ENCODE assay signal across 8 mouse cellular contexts in the genomic region with DNA sequence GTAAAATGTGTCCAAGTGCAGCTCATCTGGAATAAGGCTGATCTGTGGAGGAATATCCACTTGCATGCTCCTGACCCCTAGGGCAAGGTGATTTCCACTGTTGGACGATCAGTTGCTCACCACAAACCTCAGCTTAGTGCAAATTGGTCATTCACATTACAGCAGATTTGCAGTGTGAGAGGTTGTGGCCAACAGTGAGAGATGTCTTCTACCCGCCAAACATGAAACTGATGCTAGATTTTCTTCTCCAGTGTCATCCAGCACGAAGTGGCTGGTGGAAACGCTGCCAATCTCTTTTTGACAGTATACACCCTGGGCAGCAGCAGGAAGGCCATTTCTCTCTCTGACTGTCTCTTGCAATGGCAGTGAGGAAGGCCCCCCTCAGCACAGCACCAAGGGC. TPM values are rescaled to one million over a fixed set of nuclear protein-coding genes. Genes with fewer than 3 reads are reported as not detected.
DNase-seq lines count a peak whose midpoint lies in the region; ATAC-seq and TF ChIP-seq lines count a peak whose summit lies in the region.

No protein-coding gene starts in this region.

- ATAC-seq in kidney, postnatal 0 days (replicated peaks; ENCODE audit: low FRiP score, low read depth): no peak
- no peak for ATAC-seq in forebrain, embryonic 16.5 days
- ATAC-seq in liver, postnatal 0 days: no peak

- peak overlapping the region; percentile 95; the same call in 1 of the 2 replicates for H3K9ac ChIP-seq in kidney, postnatal 0 days (ENCODE audit: low read depth, low read length)
- H3K9ac ChIP-seq in forebrain, embryonic 16.5 days (replicated peaks; ENCODE audit: low read depth, low read length): peak overlapping the region; percentile 95
- H3K9ac ChIP-seq in liver, postnatal 0 days (replicated peaks): peak overlapping the region; percentile 97

- H3K36me3 ChIP-seq in kidney, postnatal 0 days (ENCODE audit: insufficient read depth, low read length): no peaks in the 10 kb centered on the region
- H3K36me3 ChIP-seq in forebrain, embryonic 16.5 days (ENCODE audit: control insufficient read depth, insufficient read depth): peaks cover 3% of the 10 kb centered on the region; the same call in 1 of the 2 replicates
- peaks cover 7% of the 10 kb centered on the region for H3K36me3 ChIP-seq in liver, postnatal 0 days (replicated peaks; ENCODE audit: insufficient read depth, low read length)

- H3K4me3 ChIP-seq in kidney, postnatal 0 days (replicated peaks; ENCODE audit: low read depth, low read length): no peak overlapping the region; the same call in 1 of the 2 replicates
- H3K4me3 ChIP-seq in bone marrow, adult 2 months (replicated peaks; ENCODE audit: control insufficient read depth, low read depth, low read length): no peak overlapping the region
- peak overlapping the region; percentile 84 for H3K4me3 ChIP-seq in forebrain, embryonic 16.5 days (replicated peaks; ENCODE audit: low read length)
- H3K4me3 ChIP-seq in liver, postnatal 0 days (ENCODE audit: low read depth, low read length): no peak overlapping the region

- H3K4me1 ChIP-seq in kidney, postnatal 0 days (replicated peaks; ENCODE audit: insufficient read depth, low read length): peaks cover 7% of the 10 kb centered on the region
- peaks cover 1% of the 10 kb centered on the region for H3K4me1 ChIP-seq in bone marrow, adult 2 months (ENCODE audit: control insufficient read depth, insufficient read depth, low read length)
- H3K4me1 ChIP-seq in forebrain, embryonic 16.5 days (replicated peaks; ENCODE audit: control insufficient read depth, insufficient read depth, low read length): peaks cover 26% of the 10 kb centered on the region
- H3K4me1 ChIP-seq in liver, postnatal 0 days (ENCODE audit: insufficient read depth): peaks cover 31% of the 10 kb centered on the region

- no peaks in the 10 kb centered on the region for H3K27me3 ChIP-seq in kidney, postnatal 0 days (ENCODE audit: insufficient read depth, low read length)
- H3K27me3 ChIP-seq in forebrain, embryonic 16.5 days (replicated peaks; ENCODE audit: control insufficient read depth, insufficient read depth, low read length): no peaks in the 10 kb centered on the region
- no peaks in the 10 kb centered on the region for H3K27me3 ChIP-seq in liver, postnatal 0 days (ENCODE audit: insufficient read depth, low read length)

- TF ChIP-seq EP300 in liver, postnatal 0 days (IDR thresholded peaks at IDR 0.05; ENCODE audit: low read depth): no peak

- H3K4me2 ChIP-seq in kidney, postnatal 0 days (ENCODE audit: low read length): peak overlapping the region; percentile 53
- H3K4me2 ChIP-seq in forebrain, embryonic 16.5 days (ENCODE audit: low read length): peak overlapping the region; percentile 69
- H3K4me2 ChIP-seq in liver, postnatal 0 days (ENCODE audit: low read depth, low read length): peak overlapping the region; percentile 77; the same call in 1 of the 2 replicates

- no peak for TF ChIP-seq POLR2A in bone marrow, adult 2 months (IDR thresholded peaks at IDR 0.05; ENCODE audit: borderline replicate concordance, control insufficient read depth, low read depth, low read length)

- no peak for TF ChIP-seq CTCF in kidney, postnatal 0 days (IDR thresholded peaks at IDR 0.05; ENCODE audit: low read depth)
- TF ChIP-seq CTCF in bone marrow, adult 2 months (IDR thresholded peaks at IDR 0.05; ENCODE audit: control insufficient read depth, insufficient read depth, low read length): no peak
- no peak for TF ChIP-seq CTCF in liver, postnatal 0 days (IDR thresholded peaks at IDR 0.05; ENCODE audit: low read depth)

- H3K9me3 ChIP-seq in kidney, postnatal 0 days (replicated peaks; ENCODE audit: low read length): no peaks in the 10 kb centered on the region
- no peaks in the 10 kb centered on the region for H3K9me3 ChIP-seq in forebrain, embryonic 16.5 days (ENCODE audit: control insufficient read depth, low read length)
- no peaks in the 10 kb centered on the region for H3K9me3 ChIP-seq in liver, postnatal 0 days (ENCODE audit: low read length)

- no peak for DNase-seq in kidney, postnatal 0 days (ENCODE audit: low spot score)
- no peak for DNase-seq in kidney, postnatal 25 days
- DNase-seq in liver, postnatal 0 days: no peak
- DNase-seq in layer of hippocampus, postnatal 25 days (ENCODE audit: extremely low spot score in 1 of 2, low spot score in 1 of 2): no peak
- no peak for DNase-seq in kidney, adult 9 months
- DNase-seq in left cerebral cortex, adult 8-10 months (ENCODE audit: low spot score in 2 of 2): no peak

- whole genome bisulfite sequencing in kidney, postnatal 0 days: 62% methylated on average over 4 of the region's 4 CpGs
- 59% methylated on average over 4 of the region's 4 CpGs for WGBS in bone marrow, adult 2 months
- WGBS in forebrain, embryonic 16.5 days: 88% methylated on average over 4 of the region's 4 CpGs
- WGBS in liver, postnatal 0 days (ENCODE audit: insufficient replicate concordance): 64% methylated on average over 4 of the region's 4 CpGs

- no peak overlapping the region for H3K27ac ChIP-seq in kidney, postnatal 0 days
- H3K27ac ChIP-seq in bone marrow, adult 2 months (ENCODE audit: control insufficient read depth, insufficient read depth, low read depth, low read length, poor library complexity): peak overlapping the region; percentile 22; the same call in 1 of the 2 replicates
- H3K27ac ChIP-seq in forebrain, embryonic 16.5 days (ENCODE audit: low read length): peak overlapping the region; percentile 91
- H3K27ac ChIP-seq in liver, postnatal 0 days (ENCODE audit: low read depth): peak overlapping the region; percentile 97

RNA-seq across cellular contexts. Expression of a gene that starts 0.8 kb away (rescaled TPM):
- 132 and 141 TPM in 2 replicates for polyA plus RNA-seq in kidney, postnatal 0 days (2015; fragmentation: Nextera tagmentation; extraction: Ambion mirVana)
- polyA plus RNA-seq in bone marrow, adult 2 months (2011; ENCODE audit: insufficient read depth, insufficient read length, low replicate concordance, missing spikeins): 26.7 and 27.7 TPM in 2 replicates
- 272 and 285 TPM in 2 replicates for polyA plus RNA-seq in forebrain, embryonic 16.5 days (2015; fragmentation: Nextera tagmentation; extraction: Ambion mirVana)
- 54.2 and 59.3 TPM in 2 replicates for polyA plus RNA-seq in liver, postnatal 0 days (2015; fragmentation: Nextera tagmentation; extraction: Ambion mirVana)
- total RNA-seq in layer of hippocampus, postnatal 25 days (2021): 100 to 1,000 TPM; 116 to 127 TPM
- total RNA-seq in left cerebral cortex, adult 8-10 months (2022): 100 to 1,000 TPM; 126 to 141 (median 133) TPM

RNA-seq across cellular contexts. Expression of a gene that starts 54.7 kb away (rescaled TPM):
- 14.5 and 15.8 TPM in 2 replicates for polyA plus RNA-seq in kidney, postnatal 0 days (2015; fragmentation: Nextera tagmentation; extraction: Ambion mirVana)
- polyA plus RNA-seq in bone marrow, adult 2 months (2011; ENCODE audit: insufficient read depth, insufficient read length, low replicate concordance, missing spikeins): 1.9 TPM in 1 of 2 replicates, not detected in the other
- 12.5 TPM in 2 replicates for polyA plus RNA-seq in forebrain, embryonic 16.5 days (2015; fragmentation: Nextera tagmentation; extraction: Ambion mirVana)
- polyA plus RNA-seq in liver, postnatal 0 days (2015; fragmentation: Nextera tagmentation; extraction: Ambion mirVana): 5.9 and 6.1 TPM in 2 replicates
- total RNA-seq in layer of hippocampus, postnatal 25 days (2021): 10 to 100 TPM; 15.2 to 18.4 TPM
- total RNA-seq in left cerebral cortex, adult 8-10 months (2022): 10 to 100 TPM; 21.8 to 23.6 (median 22.9) TPM
